Mouse (Mus musculus): ENCODE results near the gene Adgrf3. TPM values are rescaled to one million over a fixed set of nuclear protein-coding genes. Genes with fewer than 3 reads are reported as not detected.

Adgrf3 gene
- polyA plus RNA-seq, 1 experiment, result not detected

DNA sequence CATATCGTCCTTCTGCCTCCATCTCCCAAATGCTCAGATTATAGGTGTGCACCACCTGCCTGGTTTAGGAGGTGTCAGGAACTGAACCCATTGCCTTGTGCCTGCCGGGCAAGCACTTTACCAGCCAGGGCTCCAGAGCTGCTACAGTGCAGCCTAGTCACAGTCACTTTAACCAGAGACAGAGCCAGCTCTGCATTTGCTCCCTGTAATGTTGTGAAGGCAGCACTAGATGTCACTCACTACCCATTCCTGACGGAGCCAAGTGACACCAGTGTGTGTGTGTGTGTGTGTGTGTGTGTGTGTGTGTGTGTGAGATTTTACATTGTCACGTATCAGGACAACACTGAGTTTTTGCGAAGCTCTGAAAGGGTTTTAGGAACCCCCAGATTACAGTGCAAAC, 4.0 kb downstream of the Adgrf3 start:
- TF ChIP-seq CTCF (IDR thresholded peaks at IDR 0.05; ENCODE audit: borderline replicate concordance, insufficient read depth, low read depth, low read length), result peak; percentile 61; the same call in 1 of the 2 replicates
- no peak for TF ChIP-seq POLR2A (IDR thresholded peaks at IDR 0.05; ENCODE audit: borderline replicate concordance, insufficient read depth, low read length)
- Histone ChIP-seq H3K4me1 (ENCODE audit: control insufficient read depth, insufficient read depth, low read length) (no peaks in the 10 kb centered on the region), H3K27me3 (ENCODE audit: control insufficient read depth, insufficient read depth, low read length) (no peaks in the 10 kb centered on the region), H3K27ac (ENCODE audit: insufficient read depth, low read length) (no peak overlapping the region), H3K4me3 (replicated peaks; ENCODE audit: insufficient read depth, low read depth, low read length) (no peak overlapping the region)
- 41% methylated on average over 5 of the region's 5 CpGs for WGBS
- DNase-seq, result peak; percentile 20 to 29

DNA sequence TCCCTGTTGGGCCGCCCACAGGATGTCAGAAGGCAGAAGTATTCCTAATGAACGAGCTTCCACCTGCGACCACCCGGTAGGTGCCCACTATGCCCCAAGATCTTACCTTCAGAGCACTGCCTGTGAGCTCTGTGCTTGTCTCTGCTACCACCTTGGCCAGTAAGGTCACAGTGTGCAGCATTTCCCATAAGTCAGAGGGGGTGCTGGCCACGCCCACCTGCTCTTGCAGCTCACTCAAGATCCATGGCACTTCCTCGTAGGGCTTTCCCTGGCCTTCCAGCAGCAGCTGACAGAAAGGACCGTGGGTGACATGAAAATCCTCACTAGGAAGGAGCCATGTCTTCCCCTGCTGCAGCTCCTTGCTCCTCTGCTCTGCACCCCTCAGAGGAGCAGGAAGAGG, 7.3 kb downstream of the Adgrf3 start:
- Histone ChIP-seq H3K27ac (ENCODE audit: insufficient read depth, low read length) (no peak overlapping the region), H3K4me3 (replicated peaks; ENCODE audit: insufficient read depth, low read depth, low read length) (no peak overlapping the region), H3K4me1 (ENCODE audit: control insufficient read depth, insufficient read depth, low read length) (no peaks in the 10 kb centered on the region), H3K27me3 (ENCODE audit: control insufficient read depth, insufficient read depth, low read length) (no peaks in the 10 kb centered on the region)
- no peak for TF ChIP-seq CTCF (IDR thresholded peaks at IDR 0.05; ENCODE audit: borderline replicate concordance, insufficient read depth, low read depth, low read length)
- TF ChIP-seq POLR2A (IDR thresholded peaks at IDR 0.05; ENCODE audit: borderline replicate concordance, insufficient read depth, low read length), result no peak
- no peak for DNase-seq
- 77% methylated on average over 7 of the region's 7 CpGs for WGBS

DNA sequence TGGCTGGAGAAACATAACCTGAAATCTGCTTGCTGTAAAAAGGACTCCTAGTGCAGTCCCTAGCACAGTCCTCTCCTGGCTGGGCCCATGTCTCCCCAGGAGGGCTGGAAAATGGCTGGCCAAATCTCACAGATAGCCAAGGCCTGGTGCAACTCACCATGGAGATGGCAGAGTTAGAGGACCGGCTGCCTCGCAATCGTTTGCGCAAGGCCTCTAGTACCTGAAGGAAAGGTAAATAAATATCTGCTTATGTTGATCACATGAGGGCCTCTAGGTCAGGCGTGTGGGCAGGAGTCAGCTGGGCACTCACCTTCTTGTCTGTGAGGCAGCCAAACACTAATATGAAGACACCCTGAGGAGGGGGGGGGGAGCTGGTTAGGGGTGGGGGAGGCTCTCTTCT, 10.2 kb downstream of the Adgrf3 start:
- H3K27ac ChIP-seq (ENCODE audit: insufficient read depth, low read length), result no peak overlapping the region
- no peaks in the 10 kb centered on the region for H3K27me3 ChIP-seq (ENCODE audit: control insufficient read depth, insufficient read depth, low read length)
- no peak for TF ChIP-seq POLR2A (IDR thresholded peaks at IDR 0.05; ENCODE audit: borderline replicate concordance, insufficient read depth, low read length)
- no peak for TF ChIP-seq CTCF (IDR thresholded peaks at IDR 0.05; ENCODE audit: borderline replicate concordance, insufficient read depth, low read depth, low read length)
- H3K4me1 ChIP-seq (ENCODE audit: control insufficient read depth, insufficient read depth, low read length), result no peaks in the 10 kb centered on the region
- WGBS, result 82% methylated on average over 5 of the region's 5 CpGs
- DNase-seq, result no peak
- no peak overlapping the region for H3K4me3 ChIP-seq (replicated peaks; ENCODE audit: insufficient read depth, low read depth, low read length)

DNA sequence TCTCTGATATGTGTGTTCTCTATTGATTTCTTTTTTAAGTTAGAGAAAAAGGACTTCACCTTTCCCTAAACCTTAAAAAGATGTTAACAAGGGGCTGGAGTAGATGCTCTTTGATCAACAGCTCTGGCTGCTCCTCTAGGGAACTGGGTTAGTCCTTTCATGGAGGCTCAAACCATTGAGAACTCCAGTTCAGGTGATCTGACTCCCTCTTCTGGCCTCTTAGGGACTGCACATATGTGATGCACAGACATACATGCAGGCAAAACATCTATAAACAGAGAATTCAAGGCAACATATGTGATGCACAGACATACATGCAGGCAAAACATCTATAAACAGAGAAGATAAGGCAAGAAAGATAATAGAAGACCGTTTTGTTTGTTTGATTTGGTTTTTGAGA, 13.1 kb downstream of the Adgrf3 start:
- WGBS, result 90% methylated on average over 1 of the region's 1 CpGs
- no peak for TF ChIP-seq POLR2A (IDR thresholded peaks at IDR 0.05; ENCODE audit: borderline replicate concordance, insufficient read depth, low read length)
- TF ChIP-seq CTCF (IDR thresholded peaks at IDR 0.05; ENCODE audit: borderline replicate concordance, insufficient read depth, low read depth, low read length), result no peak
- H3K4me1 ChIP-seq (ENCODE audit: control insufficient read depth, insufficient read depth, low read length), result no peaks in the 10 kb centered on the region
- H3K27ac ChIP-seq (ENCODE audit: insufficient read depth, low read length), result no peak overlapping the region
- no peak overlapping the region for H3K4me3 ChIP-seq (replicated peaks; ENCODE audit: insufficient read depth, low read depth, low read length)
- DNase-seq, result no peak
- no peaks in the 10 kb centered on the region for H3K27me3 ChIP-seq (ENCODE audit: control insufficient read depth, insufficient read depth, low read length)

DNA sequence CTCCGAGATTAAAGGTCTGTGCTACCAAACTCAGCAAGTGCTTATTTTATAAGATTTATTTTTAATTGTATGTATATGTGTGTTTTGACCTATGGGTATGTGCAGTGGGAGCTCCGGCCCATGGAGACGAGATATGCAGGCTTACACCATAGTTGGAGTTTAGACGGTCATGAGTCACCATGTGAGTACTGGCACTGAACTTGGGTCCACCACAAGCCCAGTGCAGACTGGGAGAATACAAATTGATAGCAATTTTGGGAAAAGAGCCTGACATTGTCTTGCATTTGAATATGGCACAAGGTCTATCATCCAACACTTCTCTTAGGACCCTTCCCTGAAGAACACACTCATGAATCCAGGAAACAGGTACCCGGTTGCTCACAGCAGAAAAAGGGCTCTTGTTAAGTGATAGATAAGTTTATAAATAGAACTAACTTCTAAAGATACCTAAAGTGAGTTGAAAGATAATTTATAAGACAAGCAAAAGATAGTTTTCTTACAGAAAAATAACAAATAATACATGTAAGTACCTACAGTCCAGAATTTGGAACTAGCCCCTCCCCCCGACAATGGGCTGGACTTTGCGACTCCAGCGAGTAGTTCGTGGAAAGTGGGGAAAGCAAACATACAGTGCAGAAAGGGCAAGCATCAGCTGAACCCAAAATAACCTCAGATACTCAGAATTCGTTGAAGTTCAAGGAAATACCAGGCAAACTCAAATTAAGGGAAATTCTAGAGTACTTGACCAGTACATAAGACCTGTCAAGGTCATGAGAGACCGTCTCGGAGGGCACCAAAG, 17.6 kb downstream of the Adgrf3 start:
- no peak for DNase-seq
- H3K27me3 ChIP-seq (ENCODE audit: control insufficient read depth, insufficient read depth, low read length), result no peaks in the 10 kb centered on the region
- H3K4me1 ChIP-seq (ENCODE audit: control insufficient read depth, insufficient read depth, low read length), result no peaks in the 10 kb centered on the region
- H3K4me3 ChIP-seq (replicated peaks; ENCODE audit: insufficient read depth, low read depth, low read length), result no peak overlapping the region
- TF ChIP-seq POLR2A (IDR thresholded peaks at IDR 0.05; ENCODE audit: borderline replicate concordance, insufficient read depth, low read length) (no peak), CTCF (IDR thresholded peaks at IDR 0.05; ENCODE audit: borderline replicate concordance, insufficient read depth, low read depth, low read length) (no peak)
- WGBS, result 94% methylated on average over 12 of the region's 12 CpGs
- no peak overlapping the region for H3K27ac ChIP-seq (ENCODE audit: insufficient read depth, low read length)

DNA sequence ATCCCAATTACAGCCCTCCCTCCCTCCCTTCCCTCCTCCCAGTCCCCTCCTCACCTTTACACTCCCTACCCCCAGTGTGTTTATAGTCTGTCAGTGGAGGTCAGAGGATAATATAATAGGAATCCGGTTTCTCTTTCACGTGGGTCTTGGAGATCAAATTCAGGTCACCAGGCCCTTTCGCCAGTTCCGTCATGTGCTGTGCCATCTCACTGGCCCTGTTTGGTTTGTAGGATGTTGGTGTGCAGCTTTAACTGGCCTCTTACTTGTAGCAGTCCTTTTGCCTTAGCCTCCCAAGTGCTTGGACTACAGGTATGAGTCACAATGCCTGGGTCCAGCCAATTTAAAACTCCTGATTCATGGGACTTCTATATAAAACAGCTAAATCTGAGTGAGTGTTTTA, 29.7 kb downstream of the Adgrf3 start:
- no peak overlapping the region for H3K4me3 ChIP-seq (replicated peaks; ENCODE audit: insufficient read depth, low read depth, low read length)
- no peaks in the 10 kb centered on the region for H3K27me3 ChIP-seq (ENCODE audit: control insufficient read depth, insufficient read depth, low read length)
- H3K4me1 ChIP-seq (ENCODE audit: control insufficient read depth, insufficient read depth, low read length), result no peaks in the 10 kb centered on the region
- 91% methylated on average over 4 of the region's 4 CpGs for WGBS
- DNase-seq, result no peak
- TF ChIP-seq CTCF (IDR thresholded peaks at IDR 0.05; ENCODE audit: borderline replicate concordance, insufficient read depth, low read depth, low read length) (no peak), POLR2A (IDR thresholded peaks at IDR 0.05; ENCODE audit: borderline replicate concordance, insufficient read depth, low read length) (no peak)
- no peak overlapping the region for H3K27ac ChIP-seq (ENCODE audit: insufficient read depth, low read length)

DNA sequence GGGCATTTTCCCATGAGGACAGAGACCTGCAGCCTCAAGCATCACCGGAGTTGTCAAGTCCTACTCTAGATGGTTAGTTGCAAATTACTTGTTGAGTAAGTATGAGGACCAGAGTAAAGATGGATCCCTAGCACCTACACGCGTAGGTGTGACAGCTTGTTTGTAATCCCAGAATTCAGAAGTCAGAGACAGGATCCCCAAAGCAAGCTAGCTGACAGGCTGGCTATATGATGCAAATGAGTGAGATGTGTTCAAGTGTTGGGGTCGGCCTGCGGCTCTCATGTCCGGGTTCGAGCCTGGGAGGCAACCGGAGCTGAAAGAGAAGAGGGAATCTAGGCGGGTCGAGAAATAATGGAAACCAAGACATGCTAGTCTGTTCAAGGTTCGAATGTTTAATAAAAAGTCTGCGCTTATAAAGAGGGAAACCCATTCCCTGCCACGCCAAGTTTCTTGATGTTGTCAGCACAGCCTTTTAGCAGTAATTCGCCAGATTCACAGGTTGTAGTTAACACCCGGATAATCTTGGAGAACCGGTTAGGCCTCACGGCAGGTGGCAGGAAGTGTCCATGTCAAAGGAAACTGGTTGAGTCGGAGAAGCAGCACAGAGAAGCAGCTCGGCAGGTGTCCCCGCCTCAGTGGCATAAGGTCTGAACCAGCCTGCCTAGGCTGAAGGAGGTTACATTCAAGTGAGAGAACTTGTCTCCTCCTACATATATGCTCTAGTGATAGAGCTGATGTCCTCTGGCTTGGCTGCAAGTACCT, 32.4 kb downstream of the Adgrf3 start:
- Histone ChIP-seq H3K27ac (ENCODE audit: insufficient read depth, low read length) (no peak overlapping the region), H3K4me1 (ENCODE audit: control insufficient read depth, insufficient read depth, low read length) (no peaks in the 10 kb centered on the region), H3K27me3 (ENCODE audit: control insufficient read depth, insufficient read depth, low read length) (no peaks in the 10 kb centered on the region), H3K4me3 (replicated peaks; ENCODE audit: insufficient read depth, low read depth, low read length) (no peak overlapping the region)
- no peak for DNase-seq
- WGBS, result 52% methylated on average over 20 of the region's 20 CpGs
- TF ChIP-seq POLR2A (IDR thresholded peaks at IDR 0.05; ENCODE audit: borderline replicate concordance, insufficient read depth, low read length) (no peak), CTCF (IDR thresholded peaks at IDR 0.05; ENCODE audit: borderline replicate concordance, insufficient read depth, low read depth, low read length) (no peak)

DNA sequence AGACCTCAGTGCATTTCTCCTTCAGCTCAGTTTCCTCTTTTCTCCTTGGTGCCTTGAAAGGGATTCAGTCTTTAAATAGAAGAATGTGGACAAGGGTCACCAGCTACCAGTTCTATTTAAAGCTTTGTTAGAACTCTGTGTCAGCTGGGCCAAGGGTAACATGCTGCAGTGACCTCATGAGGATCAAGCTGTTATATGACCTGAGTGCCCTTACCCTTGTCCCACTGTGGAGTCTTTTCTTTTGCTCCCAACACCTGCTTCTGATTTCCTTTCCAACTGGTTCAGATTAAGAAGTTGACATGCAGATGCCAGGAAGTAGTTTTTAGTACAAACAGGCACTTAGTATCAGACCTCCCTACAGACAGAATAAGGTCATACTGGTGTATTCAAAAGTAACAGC, 33.4 kb downstream of the Adgrf3 start:
- H3K27ac ChIP-seq (ENCODE audit: insufficient read depth, low read length), result no peak overlapping the region
- no peak overlapping the region for H3K4me3 ChIP-seq (replicated peaks; ENCODE audit: insufficient read depth, low read depth, low read length)
- H3K4me1 ChIP-seq (ENCODE audit: control insufficient read depth, insufficient read depth, low read length), result no peaks in the 10 kb centered on the region
- H3K27me3 ChIP-seq (ENCODE audit: control insufficient read depth, insufficient read depth, low read length), result no peaks in the 10 kb centered on the region
- no peak for TF ChIP-seq CTCF (IDR thresholded peaks at IDR 0.05; ENCODE audit: borderline replicate concordance, insufficient read depth, low read depth, low read length)
- no peak for TF ChIP-seq POLR2A (IDR thresholded peaks at IDR 0.05; ENCODE audit: borderline replicate concordance, insufficient read depth, low read length)
- no peak for DNase-seq
